Mouse (Mus musculus): ENCODE measurements around the gene Arhgap8. TPM values are rescaled to one million over a fixed set of nuclear protein-coding genes. Genes with fewer than 3 reads are reported as not detected.

The Arhgap8 gene
- polyA plus RNA-seq (2012; rRNA removed): 0.32 and 0.75 TPM in 2 replicates

GRCm38 (mm10) chr15:84719791-84720190, at the start of gene Arhgap8:
Gene Arhgap8 (plus strand): TSS chr15:84720052.

Other genes with a start within 250 kb of the Arhgap8 start
- gene Rtl6, start 162.2 kb upstream of the Arhgap8 start, polyA plus RNA-seq (2012; rRNA removed): 43.5 and 49.9 TPM in 2 replicates
- 21.1 and 22.0 TPM in 2 replicates for gene Prr5, start 50.4 kb upstream of the Arhgap8 start, polyA plus RNA-seq (2012; rRNA removed)
- gene Phf21b, start 136.0 kb downstream of the Arhgap8 start, polyA plus RNA-seq (2012; rRNA removed): 29.9 and 39.1 TPM in 2 replicates
- gene Gm29666, start 200.0 kb downstream of the Arhgap8 start, polyA plus RNA-seq (2012; rRNA removed): 1.7 TPM in 2 replicates
- 13.3 and 13.4 TPM in 2 replicates for gene Nup50, start 203.4 kb downstream of the Arhgap8 start, polyA plus RNA-seq (2012; rRNA removed)